Mouse (Mus musculus): ENCODE data around the gene Fnip2.
"Not testable (repeated sequence)": the region's sequence is repeated elsewhere in the genome, so short reads cannot be mapped to it uniquely, and the experiment has no call there.

Fnip2 gene

DNA sequence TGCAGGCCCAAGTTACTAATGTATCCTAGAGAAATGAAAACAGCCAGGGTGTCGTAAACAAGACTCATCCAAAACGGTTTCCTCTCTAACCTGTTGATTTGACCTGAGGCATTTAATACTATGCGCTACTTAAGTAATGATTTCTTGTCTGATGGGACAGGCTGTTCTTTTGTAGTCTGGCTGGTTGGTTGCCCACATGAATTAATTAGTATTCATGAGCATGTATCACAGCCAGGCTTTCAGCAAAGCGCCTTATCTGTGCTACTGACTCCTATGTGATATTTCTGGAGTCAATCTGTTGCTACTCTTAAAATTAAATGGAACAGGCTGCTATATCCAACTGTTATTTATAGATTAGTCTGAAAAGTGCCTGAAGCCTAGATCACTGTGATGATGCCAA lies 92.7 kb downstream of the Fnip2 start:
- no peak for DNase-seq

- no peak for DNase-seq
Measured at GRCm38 (mm10) chr3:79472362-79472761, 95.2 kb downstream of the Fnip2 start.

GRCm38 (mm10) chr3:79469440-79469839 lies 98.2 kb downstream of the Fnip2 start:
- no peak for DNase-seq

GRCm38 (mm10) chr3:79458651-79459275 lies 108.8 kb downstream of the Fnip2 start:
- DNase-seq, result no peak

DNA sequence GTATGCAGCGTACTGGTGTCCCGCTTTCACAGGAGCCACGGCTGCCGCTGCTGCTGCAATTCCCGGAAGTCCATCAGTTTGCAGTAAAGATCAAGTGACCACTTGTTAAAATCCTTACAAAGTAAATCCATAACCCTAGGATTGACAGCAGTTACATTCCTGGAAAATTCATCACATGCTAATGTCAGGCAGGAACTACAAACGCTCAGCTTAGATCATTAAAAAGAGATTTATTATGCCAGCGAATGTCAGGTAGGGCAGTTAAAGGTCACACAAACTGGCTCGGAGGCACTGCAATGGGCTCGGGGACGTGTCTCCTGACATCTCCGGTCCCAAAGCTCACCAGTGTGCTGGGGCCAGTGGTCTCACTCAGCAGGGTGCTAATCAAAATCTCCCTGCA lies 111.8 kb downstream of the Fnip2 start:
- DNase-seq, result no peak

DNA sequence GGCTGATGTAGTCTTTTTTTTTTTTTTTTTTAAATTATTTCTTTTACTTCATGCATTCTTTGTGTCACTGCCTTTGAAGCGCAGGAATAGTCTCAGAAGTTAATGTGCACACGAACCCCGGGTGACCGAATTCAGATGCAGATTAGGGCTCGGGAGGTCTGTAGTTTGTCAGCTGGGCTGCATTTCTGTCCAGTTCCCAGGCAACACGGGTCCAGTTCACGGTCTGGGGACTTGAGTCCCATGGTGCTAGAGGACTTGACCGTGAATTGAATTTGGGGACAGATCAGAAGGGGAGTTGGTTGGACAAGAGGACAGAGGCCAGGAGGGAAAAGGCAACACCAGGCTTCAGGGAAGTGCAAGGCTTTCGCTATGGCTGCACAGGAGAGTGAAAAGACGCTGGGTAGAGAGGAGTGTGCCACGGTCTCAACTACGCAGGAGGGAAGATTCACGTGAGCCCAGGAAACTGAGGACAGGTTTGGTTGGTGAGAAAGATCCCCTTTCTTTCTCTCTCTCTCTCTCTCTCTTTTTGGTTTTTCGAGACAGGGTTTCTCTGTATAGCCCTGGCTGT lies 114.8 kb downstream of the Fnip2 start:
- DNase-seq, result no peak

DNA sequence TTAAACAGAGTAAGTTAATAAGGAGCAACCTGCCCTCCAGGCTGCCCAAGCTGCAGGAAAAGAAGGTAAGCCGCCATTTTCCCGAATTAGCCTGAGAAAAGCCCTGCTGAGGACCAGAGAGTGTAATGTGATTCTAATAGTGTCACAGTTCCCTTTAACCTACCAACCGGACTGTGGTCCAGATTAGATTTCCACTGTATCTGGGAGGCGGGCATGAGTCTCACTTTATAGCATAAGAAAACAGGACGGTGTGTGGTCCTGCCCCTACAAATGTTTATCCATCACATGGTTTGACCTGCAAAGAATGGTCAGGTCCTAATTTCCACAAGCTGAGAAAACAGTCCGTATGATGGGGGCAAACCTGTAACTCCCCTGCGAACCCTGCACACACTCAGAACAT lies 118.2 kb downstream of the Fnip2 start:
- no peak for DNase-seq

GRCm38 (mm10) chr3:79448421-79448820 lies 119.2 kb downstream of the Fnip2 start:
- no peak for DNase-seq

- not testable (repeated sequence) for DNase-seq
Measured at GRCm38 (mm10) chr3:79446648-79447047, 120.9 kb downstream of the Fnip2 start.

DNA sequence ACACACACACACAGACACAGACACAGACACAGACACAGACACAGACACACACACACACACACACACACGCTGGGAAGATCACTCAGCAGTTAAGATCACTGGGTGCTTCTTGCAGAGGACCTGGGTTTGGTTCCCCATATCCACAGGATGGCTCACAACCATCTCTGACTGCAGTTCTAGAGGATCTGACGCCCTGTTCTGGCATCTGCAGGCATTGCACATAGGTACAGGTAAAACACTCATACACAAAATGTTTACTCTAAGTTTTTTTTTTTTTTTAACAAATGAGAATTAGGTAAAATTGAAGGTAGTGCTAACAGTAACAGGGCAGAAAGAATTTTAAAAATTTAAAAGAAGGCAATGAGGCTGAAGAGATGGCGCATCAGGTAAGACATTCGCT lies 121.5 kb downstream of the Fnip2 start:
- DNase-seq, result no peak

GRCm38 (mm10) chr3:79445041-79445440 lies 122.6 kb downstream of the Fnip2 start:
- DNase-seq, result no peak

DNA sequence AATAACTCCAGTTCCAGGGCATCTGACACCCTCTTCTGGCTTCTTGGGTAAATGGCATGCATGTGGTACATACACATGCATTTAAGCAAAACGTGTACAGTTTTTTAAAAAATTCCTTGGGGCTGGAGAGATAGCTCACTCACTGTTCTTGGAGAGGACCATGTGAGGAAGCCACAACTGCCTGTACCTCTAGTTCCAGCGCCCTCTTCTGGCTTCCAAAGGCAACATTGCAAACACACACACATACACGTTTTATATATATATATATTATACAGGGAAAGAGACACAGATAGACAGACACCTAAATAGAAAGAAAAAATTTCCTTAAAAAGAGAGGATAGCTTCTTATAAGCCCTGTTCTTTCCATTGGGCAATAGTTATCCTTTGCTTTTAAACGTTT lies 123.7 kb downstream of the Fnip2 start:
- no peak for DNase-seq

- no peak for DNase-seq
Measured at GRCm38 (mm10) chr3:79440976-79441491, 126.6 kb downstream of the Fnip2 start.

- no peak for DNase-seq
Measured at GRCm38 (mm10) chr3:79438276-79438675, 129.3 kb downstream of the Fnip2 start.

GRCm38 (mm10) chr3:79436186-79436585 lies 131.4 kb downstream of the Fnip2 start:
- DNase-seq, result no peak

DNA sequence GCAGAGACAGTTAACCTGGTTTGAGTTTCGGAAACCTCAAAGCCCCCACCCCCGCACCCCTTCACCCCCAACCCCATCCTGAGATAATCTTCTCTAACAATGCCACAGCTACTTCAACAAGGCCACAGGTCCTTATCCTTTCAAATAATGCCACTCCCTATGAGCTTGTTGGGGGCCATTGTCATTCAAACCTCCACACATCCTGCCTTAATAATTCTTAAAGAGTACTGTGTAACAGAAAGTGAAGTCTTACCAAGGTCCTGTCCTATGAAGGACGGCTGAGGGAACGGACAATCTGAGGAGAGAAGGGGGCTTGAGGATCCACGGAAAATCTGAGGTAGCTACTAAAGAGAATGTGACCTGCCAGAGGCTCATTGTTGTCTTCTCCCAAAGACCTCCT lies 132.6 kb downstream of the Fnip2 start:
- DNase-seq, result no peak

- DNase-seq, result no peak
Measured at GRCm38 (mm10) chr3:79434436-79434835, 133.2 kb downstream of the Fnip2 start.

DNA sequence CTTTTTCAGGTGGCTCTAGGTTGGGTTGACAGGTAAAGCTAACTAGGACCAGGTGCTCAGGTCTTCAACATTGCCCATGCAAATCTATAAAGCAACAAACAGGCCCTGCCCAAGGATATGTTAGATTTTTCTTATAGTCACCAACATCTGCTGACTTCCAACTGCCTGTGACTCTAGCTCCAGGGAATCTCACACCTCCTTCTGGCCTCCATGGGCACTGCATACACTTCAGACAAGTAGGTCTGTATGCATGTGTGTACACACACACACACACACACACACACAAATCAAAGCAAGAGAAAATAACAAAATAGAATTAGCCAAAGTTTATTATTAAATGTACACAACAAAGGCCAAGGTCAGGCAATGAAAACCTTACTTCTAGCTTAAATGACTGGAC lies 134.0 kb downstream of the Fnip2 start:
- no peak for DNase-seq

GRCm38 (mm10) chr3:79425441-79425840 lies 142.2 kb downstream of the Fnip2 start:
- DNase-seq, result no peak

DNA sequence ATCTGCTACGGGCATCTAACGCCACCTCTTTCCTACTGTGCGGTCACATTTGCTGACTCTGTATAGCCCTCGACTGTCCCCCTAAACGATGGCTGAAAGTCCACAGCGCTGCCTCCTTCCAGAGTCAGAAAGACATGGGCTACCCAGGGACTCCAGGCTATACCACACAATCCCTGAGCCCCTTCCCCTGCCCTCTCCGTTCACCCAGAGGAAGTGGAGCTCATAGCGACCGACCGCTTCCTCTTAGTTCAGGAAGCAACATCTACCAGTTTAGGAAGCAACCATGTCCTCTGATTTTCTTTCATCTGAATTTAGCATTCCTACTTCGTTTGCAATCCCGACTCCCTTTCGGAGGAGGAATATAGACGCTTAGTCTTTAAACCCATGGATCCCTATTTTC lies 148.7 kb downstream of the Fnip2 start:
- DNase-seq, result no peak

DNA sequence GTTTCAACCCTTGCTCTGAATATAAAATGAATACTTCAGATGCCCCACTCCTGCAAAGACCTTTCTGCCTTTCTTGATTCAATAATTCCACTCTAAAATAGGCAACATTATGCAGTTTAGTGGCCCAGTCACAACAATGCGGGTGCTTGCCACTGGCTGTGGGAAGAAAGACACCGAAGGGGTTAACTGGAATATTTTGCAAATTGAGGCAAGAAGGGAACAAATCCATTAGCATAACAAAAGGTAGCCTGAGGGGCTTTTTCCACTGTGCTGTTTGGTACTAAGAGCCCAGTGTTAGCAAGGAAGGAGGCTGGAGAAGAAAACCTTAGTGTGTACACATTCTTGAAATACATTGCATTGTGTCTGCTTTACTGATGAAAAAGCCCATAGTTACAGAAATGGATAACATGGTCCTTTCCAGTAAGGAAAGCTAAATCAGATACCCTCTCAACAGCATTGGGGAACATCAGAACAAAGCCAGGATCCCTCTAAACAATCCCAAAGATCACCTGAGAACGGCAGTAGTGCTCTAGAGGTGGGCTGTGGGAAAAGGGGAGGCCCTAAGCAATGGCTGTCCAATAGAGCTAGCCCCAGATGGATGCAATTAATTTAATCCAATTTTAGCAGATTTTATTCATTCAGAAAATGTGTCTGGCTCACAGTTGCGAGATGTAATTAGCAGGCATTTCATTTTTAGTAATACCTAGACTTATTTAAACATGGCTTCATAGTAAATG lies 150.5 kb downstream of the Fnip2 start:
- no peak for DNase-seq

DNA sequence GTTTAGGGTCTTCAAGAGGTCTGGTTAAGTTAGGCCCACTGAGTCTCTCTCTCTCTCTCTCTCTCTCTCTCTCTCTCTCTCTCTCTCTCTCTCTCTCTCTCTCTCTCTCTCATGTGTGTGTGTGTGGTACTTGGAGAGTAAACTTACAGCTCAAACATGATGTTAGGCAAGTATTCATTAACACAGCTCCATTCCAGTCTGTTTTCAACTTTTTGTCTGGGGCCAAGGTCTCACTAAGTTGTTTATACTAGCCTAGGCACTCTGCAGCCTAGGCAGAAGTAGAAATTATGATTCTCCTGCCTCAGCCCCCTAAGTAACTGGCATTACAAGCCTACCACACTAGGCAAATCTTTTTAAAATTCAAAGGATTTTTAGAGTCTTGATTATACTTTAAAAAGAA lies 151.7 kb downstream of the Fnip2 start:
- no peak for DNase-seq

DNA sequence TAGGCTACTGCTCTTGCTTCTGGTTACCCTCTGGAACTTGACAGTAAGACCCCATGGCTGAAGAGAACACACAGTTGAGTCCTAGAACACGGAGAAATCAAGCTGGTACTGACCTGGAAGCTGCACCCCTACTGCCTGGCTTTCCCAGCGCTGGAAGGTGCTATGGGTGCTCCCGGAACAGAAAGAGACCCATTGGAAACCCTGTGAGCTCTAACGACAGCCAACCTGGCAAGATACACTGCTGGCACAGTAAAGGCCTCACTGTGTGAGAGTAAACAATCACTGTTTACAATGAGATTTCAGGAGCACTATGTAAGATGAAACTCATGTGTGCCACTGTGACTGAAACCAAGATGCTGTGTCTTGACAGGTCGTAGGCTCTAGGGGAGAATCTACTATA lies 152.5 kb downstream of the Fnip2 start:
- DNase-seq, result no peak

GRCm38 (mm10) chr3:79413492-79413891 lies 154.1 kb downstream of the Fnip2 start:
- no peak for DNase-seq

Data from thymus, adult 18-20 months (tissue).